Mouse (Mus musculus) frontal cortex, postnatal 10 days (tissue): Measurements from ENCODE around the gene Csf2rb.
"Not testable (repeated sequence)": the region's sequence is repeated elsewhere in the genome, so short reads cannot be mapped to it uniquely, and the experiment has no call there.

Source experiments
- DNase-seq, 2 experiments: peaks; one replicate each; pipeline ENCODE4 v3.0.0; 2022; ENCODE audit warnings: low spot score in 2 of 2, mixed read lengths in 1 of 2

The Csf2rb gene

DNA sequence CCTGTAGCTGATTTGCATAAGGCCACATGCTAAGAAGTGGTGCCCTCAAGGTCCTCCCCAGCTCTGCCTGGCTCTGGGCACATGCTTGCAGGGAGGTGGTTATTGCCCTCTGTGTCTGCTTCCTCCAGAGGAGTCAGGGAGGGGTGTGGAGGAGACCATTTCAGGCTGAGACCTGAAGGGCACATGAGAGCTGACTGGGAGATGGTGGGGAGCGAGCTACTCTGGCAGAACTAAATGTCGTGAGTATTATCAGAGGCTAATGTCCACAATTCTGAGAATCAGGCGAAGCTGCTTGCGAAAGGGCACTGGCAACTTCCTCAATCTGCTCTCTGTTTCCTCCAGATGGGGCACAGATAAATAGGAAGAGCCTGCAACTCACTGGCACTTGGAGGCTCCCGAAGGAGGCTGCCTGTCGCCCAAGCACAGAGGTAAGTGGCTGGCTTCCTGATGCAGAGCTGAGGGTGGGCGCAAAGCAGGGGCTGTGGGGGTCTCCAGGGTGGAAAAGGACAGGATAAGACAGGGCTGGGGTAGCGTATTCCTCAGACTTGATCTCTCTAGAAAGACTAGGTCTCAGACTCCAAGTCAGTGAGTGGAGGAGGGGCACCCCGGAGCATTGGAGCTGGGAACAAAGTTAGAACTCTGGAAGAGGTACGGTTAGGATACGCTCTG, at the start of gene Csf2rb:
Gene Csf2rb, plus strand, starts transcription at position 82 of the 669 bp plus-strand sequence.
- DNase-seq: no peak

DNA sequence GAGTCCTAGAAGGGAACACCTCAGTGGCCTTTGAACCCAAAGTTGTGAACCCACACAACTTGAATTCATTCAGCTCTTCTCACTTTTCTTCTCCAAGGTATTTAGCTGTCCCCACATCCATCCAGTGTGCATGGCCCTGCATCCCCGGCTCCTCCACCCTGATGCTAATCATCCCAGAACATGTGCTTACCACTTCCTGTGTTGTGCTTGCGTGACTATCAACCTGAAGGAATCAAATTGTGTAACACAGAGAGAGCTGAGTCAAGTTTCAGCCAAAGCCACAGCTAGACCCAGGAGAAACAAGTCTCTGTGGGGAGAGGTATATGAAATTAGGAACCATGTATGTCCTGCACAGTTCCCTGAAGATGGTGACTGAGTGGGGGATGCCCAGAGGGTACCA, 47.2 kb upstream of the Csf2rb start:
- no peak for DNase-seq

DNA sequence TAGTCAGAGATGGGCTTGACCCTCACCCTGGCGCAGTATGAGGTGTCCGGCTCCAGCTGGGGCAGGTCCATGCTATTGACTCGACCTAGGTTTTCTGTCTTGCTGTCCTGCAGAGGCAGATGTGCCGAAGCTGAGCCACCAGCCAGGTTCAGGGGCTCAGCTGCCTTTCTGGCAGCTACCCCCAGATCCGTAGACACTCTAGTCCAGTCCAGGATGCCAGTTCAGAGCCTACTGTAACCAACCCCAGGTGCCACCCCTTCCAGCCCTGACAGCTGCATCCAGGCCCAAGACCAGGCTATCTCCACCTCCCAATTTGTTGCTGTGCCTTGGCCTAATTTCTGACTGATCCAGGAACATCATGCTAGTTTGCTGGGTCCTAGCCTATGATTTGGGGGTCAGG, 37.6 kb upstream of the Csf2rb start:
- DNase-seq: no peak

DNA sequence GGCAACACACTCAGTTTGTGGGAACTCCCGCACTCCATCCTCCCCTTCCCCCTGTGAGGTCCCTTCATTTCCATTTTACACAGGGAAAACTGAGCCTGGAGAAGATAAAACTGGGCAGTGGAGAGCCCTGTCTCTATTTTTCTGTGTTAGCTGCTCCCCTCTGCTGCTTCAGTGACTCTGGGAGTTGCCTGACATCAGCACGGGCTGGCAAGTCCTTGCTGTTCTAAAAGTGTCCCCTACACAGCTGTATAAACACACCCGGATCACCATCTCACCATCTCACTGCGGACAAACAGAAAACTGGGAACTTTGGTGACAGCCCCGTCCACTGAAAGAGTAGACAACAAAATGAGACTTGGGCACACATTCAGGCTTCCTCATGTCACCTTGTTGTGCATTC, 35.8 kb upstream of the Csf2rb start:
- DNase-seq: not testable (repeated sequence)

DNA sequence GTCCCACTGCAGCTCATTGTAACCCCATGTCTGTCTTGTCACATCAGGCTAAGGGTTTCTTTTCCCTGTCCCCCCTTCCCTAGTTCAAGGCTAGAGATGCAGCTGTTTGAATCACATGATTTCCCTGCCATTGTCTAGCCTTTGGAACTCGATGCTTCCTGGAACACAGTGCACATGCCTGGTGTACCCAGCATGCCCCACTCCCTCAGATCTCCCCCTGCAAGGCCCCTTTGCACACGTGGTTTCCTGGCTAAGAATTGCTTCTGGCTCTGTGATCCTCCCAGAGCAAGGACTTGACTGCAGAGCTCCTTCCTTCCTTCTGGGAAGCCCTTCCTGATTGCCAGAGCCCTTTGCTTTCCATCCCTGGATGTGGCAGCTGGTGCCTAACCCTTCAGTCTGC, 32.3 kb upstream of the Csf2rb start:
- DNase-seq: not testable (repeated sequence)

DNA sequence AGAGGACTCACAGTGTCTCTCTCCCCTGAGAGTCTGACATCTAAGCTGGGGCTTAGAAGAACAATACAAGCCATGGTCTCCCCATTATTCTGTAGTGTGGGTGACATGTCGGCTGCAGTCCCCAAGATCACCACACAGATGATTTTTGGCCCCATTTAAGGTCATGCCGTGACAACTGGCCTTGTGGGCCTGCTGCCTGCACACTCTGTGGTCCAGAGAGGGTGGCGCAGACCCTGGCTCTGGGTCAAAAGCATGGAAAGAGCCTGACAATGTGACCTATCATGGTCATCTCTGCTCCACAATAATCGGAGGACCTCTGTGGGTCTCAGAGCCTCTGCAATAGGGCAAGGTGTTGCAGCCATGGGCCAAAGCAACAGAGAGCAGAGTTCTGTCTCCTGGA, 31.8 kb upstream of the Csf2rb start:
- DNase-seq: no peak

DNA sequence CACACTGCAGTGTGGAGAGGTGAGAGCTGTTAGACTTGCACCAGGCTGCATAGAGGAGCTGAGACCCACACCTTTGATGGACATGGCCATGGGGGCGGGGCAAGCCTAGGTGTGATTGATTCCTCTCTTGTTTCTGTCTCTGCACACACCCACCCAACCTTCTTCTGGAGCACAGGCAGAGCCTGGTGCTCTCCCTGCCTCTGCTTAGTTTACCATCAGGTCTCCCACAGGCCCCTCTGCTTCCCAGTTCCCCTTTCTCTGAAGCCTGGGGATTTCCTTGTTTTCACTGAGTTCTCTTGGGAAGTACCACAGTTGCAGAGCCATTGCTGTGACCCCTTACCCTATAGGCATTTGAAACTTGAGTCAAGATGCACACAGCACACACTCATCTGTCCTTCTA, 27.0 kb upstream of the Csf2rb start:
- DNase-seq: no peak

DNA sequence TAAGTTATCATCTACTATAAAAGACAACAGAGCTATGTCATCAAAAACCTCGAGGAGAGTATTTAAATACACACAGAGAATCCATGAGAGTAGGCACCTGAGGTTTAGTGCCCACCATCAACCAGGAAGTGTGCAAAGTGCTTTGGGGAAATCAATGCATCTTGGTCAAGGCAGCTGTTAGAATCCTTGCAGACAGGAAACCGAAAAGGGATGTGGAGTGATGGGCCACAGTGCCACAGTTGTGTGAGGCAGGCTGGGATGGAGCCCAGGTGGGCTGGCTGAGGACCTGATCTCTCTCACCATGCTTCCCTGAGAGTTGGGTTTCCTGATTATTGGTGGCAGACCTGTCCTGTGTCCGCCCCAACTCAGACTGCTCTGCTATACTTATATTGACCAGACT, 25.9 kb upstream of the Csf2rb start:
- DNase-seq: no peak

DNA sequence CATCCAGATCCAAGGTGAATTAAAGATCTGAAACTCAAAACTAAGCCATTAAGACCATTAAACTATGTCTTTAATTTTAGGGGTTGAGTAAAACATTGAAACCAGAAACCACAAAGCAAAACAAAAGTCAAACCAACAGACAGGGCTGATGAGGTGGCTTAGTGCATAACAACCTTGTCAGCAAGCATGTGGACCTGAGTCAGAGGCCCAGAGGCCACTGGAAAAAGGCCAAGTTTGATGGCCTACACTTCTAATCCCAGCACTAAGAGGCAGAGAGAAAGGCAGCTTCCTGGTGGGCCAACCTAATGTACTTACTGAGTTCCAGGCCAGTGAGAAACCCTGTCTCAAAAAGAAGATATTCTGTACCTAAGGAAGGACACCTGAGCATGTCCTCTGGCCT, 24.8 kb upstream of the Csf2rb start:
- DNase-seq: no peak

DNA sequence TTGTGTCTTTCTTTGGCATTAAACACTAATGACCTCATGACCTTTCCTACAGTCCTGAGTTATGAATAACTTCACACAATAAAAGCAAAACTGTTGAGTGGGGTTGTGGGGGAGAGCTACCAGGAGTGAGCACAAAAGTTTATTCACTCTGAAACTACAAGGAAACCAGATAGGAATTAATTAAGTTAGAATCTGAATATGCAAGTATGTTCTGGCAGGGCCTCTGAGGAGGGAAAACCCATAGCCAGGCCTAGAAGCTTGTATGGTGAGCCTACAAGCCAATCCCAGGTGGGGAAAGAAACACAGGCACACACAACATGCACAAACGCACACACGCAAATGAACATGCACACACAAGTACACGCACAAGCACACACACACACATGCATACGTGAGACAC, 22.8 kb upstream of the Csf2rb start:
- no peak for DNase-seq

DNA sequence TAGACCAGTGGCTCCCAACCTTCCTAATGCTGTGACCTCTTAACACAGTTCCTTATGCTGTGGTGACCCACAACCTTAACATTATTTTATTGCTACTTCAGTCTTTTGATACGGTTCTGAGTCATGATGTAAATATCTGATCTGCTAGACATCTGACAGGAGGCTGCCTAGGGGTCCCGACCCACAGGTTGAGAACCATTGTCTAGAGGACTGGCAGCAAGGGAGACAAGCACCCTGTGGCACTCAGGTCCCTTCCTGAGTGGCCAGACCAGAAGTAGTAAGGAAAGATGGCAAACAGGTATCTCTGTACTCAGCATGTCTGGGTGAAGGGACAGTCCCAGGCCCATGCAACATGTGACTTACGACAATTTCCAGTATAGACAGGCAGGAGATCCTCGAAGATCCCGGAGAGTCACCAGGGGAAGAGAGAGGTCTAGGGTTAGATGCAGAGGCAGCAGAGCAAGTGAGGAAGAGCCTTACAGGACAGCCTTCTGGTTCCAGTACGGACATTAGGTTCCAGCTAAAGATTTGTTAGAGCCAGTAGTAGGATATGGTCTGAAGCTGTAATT, 21.8 kb upstream of the Csf2rb start:
- no peak for DNase-seq

DNA sequence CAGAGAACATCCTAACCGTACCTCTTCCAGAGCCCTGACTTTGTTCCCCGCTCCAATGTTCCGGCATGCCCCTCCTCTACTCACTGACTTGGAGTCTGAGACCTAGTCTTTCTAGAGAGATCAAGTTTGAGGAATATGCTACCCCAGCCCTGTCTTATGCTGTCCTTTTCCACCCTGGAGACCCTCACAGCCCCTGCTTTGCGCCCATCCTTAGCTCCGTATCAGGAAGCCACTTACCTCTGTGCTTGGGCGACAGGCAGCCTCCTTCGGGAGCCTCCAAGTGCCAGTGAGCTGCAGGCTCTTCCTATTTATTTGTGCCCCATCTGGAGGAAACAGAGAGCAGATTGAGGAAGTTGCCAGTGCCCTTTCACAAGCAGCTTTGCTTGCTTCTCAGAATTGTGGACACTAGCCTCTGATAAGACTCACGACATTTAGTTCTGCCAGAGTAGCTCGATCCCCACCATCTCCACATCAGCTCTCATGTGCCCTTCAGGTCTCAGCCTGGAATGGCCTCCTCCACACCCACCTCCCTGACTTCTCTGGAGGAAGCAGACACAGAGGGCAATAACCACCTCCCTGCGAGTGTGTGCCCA, 20.1 kb upstream of the Csf2rb start, which contains the start of gene Csf2rb2:
Gene Csf2rb2, minus strand, starts transcription at position 381 of the 593 bp plus-strand sequence.
- no peak for DNase-seq

DNA sequence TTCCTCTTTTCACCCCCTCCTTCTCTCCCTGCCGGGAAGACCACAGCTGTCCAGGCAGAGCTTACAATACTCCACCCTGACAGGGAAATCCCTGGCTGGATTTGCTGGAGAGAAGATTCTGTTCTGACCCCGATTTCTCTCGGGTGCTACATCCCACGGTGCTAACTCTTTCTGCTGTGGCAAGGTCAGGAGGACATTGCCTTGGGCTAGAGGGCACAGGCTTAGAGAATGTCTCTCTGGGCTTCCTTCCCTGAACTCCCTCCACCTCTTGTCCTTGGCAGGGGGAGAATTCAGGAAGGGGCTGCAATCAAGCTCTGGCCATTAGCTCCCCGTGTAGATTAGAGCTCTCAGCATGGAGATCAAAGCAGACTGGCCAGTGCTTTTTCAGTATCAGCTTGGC, 15.7 kb upstream of the Csf2rb start:
- no peak for DNase-seq

DNA sequence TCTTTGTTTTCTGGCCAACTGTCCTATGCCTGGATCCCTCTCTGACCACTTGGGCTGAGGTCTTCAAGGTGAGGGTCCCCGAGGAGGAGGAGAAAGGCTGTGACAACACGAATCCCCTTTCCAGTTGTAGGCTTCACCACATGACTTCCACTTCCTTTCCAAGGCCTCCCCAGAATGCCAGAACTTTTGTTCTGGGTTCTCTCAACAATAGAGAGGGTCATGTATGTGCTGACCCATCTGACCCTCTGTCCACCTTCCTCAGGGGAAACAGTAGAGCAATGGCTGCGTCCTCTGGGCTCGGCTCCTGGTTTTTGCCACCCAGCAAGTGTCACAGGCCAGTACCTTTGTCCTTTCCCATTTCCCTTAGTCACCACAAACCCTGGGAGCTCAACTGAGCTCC, 14.6 kb upstream of the Csf2rb start:
- DNase-seq: no peak

DNA sequence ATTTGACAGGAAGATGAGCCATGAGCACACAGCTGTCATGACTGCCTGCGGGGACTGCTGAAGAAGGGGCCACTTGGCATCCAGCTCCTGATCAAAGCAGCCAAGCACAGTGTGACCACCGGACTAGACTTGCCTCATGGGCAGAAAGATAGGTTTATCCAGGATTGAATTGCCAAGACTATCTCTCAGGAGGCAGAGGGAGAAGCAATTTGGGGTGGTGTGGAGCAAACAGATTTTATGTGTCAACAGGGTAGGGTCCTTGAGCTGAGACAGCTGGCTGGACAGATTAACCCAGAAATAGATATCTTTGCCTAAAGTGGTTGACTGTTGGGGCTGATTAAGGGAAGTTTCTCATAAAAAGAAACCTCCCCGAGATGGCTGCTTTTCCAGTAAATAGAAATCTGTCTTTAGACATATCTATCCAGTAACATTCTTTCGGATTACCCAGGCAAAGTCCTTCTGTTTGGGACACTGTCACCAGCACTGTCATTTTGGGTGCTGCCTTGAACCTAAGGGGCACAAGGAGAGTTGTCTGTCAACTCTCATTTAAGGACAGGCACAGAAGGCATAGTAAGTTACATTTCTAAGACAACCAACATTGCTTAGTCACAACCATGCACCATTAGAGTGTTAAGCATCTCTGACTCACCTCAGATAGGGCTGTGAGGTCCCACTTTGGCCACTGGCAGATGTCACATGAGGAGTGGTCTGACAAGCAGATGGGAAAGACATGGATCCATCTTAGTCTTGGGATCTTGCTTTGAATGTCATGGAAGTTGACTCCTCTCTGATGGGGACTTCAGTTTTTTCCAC, 12.9 kb upstream of the Csf2rb start:
- not testable (repeated sequence) for DNase-seq

DNA sequence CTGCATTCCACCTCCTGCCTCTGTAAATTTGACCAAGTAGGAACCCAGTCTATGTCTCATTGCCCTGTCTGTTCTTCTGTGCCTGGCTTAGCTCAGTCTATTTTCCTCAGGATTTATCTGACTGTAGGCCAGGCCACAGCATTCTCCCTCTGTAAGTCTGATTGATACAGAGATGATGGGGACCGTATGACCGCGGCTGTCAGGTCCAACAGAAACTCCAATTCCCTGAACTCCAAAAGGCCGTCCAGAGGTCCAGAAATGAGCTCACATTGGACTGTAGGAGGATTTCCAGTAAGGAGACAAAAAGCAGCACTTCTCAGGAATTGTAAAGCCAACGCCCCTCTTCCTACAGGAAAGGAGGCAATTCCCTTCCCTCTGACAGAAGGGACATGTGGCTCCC, 11.9 kb upstream of the Csf2rb start:
- DNase-seq: not testable (repeated sequence)

DNA sequence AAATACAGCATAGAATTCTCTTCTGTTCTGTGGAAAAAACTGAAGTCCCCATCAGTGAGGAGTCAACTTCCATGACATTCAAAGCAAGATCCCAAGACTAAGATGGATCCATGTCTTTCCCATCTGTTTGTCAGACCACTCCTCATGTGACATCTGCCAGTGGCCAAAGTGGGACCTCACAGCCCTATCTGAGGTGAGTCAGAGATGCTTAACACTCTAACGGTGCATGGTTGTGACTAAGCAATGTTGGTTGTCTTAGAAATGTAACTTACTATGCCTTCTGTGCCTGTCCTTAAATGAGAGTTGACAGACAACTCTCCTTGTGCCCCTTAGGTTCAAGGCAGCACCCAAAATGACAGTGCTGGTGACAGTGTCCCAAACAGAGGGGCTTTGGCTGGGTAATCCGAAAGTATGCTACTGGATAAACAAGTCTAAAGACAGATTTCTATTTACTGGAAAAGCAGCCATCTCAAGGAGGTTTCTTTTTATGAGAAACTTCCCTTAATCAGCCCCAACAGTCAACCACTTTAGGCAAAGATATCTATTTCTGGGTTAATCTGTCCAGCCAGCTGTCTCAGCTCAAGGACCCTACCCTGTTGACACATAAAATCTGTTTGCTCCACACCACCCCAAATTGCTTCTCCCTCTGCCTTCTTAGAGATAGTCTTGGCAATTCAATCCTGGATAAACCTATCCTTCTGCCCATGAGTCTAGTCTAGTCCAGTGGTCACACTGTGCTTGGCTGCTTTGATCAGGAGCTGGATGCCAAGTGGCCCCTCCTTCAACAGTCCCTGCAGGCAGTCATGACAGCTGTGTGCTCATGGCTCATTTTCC, 7.0 kb upstream of the Csf2rb start:
- DNase-seq: not testable (repeated sequence)

DNA sequence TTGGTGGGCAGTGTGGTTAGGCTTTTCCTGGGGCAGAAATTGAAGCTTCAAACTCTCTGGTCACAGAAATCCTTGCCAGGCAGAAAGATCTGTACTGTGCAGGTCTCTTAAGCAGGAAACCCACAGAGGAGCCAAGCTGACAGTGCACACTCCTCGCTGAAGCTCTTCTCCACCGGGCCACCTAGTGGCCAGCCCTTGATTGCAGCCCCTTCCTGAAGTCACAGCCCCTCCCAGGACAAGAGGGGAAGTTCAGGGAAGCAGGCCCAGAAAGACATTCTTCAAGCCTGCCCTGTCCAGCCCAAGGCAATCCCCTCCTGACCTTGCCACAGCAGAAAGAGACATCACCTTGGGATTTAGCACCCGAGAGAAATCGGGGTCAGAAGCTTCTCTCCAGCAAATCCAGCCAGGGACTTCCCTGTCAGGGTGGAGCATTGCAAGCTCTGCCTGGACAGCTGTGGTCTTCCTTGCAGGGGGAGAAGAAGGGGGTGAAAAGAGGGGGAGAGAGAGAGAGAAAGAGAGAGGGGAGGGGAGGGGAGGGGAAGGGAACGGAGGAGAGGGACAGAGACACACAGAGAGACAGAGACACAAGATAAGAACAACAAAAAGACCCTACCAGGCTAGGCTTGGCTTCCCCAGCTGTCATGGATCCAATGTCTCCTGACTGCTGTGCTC, 4.6 kb upstream of the Csf2rb start:
- DNase-seq: peak; percentile 44 to 72

DNA sequence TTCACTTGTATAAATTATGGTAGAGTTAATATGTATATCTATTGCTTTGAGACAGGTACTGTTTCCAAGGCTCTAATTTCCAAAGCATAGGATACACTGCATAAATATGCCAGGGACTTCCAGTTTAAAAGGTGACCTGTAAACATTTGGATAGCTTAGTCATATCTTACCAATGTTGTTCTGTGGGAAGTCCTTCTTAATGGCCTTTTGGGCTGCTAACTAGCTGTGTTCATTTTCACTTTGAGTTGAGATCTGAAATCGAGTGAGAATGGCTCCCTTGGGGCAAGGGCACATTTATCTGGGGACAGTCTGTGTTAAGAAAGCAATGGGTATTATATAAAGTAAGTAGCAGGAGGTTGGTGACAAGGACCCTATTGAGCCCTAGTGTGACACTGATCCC, 2.2 kb upstream of the Csf2rb start:
- DNase-seq: no peak

DNA sequence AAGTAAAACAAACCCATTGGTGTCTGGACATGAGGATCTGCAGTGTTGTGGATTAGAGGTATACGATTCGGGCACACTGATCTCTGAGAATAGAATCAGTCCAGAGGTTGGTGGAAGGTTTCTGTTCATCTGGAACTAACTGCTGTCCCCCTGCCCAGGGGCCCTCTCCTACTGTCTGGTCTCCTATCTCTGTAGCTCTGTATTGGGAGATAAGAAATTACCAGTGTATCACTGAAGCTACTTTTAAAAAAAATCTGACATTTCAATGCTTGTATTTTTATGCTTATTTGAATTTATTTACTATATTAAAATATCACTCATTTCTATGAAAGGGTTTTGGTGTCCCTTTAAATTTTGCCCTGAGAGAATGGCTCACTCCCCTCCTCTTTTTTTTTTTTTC, 1.3 kb upstream of the Csf2rb start:
- DNase-seq: no peak

DNA sequence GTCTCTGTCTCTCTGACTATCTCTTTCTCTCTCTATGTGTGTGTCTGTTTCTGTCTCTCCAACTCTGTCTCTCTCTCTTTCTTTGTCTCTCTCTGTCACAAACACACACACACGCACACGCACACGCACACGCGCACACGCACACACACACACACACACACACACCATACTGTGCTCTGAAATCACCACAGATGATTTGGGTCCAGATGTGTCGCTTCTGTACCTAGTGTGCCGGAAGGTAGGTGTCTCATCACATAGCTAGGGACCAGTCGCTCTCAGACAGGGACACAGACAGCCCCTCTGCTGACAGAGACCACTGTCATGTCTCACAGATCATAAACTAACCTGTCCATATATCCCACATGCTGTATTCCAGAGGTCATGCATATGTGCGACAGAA, 1.2 kb downstream of the Csf2rb start:
- no peak for DNase-seq
